Mouse (Mus musculus): ENCODE measurements at regions not wholly inside any gene's neighbourhood (a gene's known extent, or its start where the extent isn't known, plus 50 kb on each side); places are given as distances from the start of the nearest gene placed in this dataset.
"Not testable (repeated sequence)": the region's sequence is repeated elsewhere in the genome, so short reads cannot be mapped to it uniquely, and the experiment has no call there.

DNA sequence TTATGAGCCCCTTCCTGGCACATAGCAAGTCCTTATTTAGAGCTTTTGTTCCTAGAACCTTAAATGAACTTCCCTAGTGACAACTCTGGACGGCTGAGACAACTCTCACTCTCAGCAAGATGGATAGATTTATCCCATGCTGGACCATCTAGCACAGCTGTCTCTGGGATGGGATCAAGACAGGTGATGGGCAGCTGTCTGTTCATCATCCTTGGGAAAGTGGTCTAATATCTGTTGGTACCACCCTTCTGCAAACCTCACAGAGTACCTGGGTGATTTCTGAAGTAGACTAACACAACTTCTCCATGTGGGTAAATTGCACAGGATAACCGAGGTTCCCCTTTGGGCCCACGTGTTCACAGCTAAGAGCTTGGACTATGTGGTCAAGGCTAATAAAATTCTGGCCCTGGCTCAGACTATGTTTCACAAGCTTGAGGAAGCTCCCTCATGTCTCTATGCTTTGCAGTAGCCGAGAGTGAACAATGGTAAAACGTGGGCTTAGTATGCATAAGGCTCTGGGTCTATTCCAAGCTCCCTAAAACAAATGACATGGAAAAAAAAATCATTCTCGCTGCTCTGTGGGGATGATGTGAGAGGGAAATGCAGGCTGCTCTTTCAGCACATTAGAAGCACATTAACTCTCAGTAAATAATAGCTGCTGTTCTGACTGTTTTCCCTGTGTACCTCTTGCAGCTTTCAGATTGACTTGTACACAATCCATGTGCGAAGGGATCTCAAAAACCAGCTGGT is 135.1 kb upstream of the 1700056E22Rik start:
- H3K4me3 ChIP-seq (ENCODE audit: insufficient read depth, low read length), result no peak overlapping the region
- peaks cover 6% of the 10 kb centered on the region; the same call in 1 of the 2 replicates for H3K4me1 ChIP-seq (ENCODE audit: control insufficient read depth, insufficient read depth, low read length)
- no peak overlapping the region for H3K27ac ChIP-seq (ENCODE audit: insufficient read depth, low read length)
- TF ChIP-seq POLR2A (IDR thresholded peaks at IDR 0.05; ENCODE audit: low read depth, low read length) (no peak), CTCF (IDR thresholded peaks at IDR 0.05; ENCODE audit: borderline replicate concordance, insufficient read depth, low read length) (no peak)

DNA sequence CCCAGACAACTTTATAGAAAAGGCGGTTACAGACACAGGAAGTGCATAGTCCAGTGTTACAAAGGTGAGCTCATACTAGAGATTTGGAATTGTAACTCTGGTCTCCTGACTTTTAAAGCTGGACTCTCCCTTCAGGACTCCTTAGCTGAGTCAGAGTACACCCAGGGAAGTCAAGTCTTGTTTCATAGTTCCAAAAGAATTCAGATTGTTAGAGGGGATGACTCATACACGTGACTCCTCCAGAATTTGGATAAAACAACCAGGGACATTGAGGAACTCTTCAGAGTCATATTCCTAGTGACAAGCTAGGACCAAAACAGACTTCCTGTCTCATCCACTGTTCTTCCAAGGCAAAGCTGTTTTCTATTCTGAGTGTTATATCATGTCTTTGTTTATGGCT is 132.8 kb upstream of the 1700056E22Rik start:
- peak overlapping the region; percentile 45; the same call in 1 of the 2 replicates for H3K27ac ChIP-seq (ENCODE audit: insufficient read depth, low read length)
- peaks cover 6% of the 10 kb centered on the region; the same call in 1 of the 2 replicates for H3K4me1 ChIP-seq (ENCODE audit: control insufficient read depth, insufficient read depth, low read length)
- no peak overlapping the region for H3K4me3 ChIP-seq (ENCODE audit: insufficient read depth, low read length)
- TF ChIP-seq CTCF (IDR thresholded peaks at IDR 0.05; ENCODE audit: borderline replicate concordance, insufficient read depth, low read length) (no peak), POLR2A (IDR thresholded peaks at IDR 0.05; ENCODE audit: low read depth, low read length) (no peak)

DNA sequence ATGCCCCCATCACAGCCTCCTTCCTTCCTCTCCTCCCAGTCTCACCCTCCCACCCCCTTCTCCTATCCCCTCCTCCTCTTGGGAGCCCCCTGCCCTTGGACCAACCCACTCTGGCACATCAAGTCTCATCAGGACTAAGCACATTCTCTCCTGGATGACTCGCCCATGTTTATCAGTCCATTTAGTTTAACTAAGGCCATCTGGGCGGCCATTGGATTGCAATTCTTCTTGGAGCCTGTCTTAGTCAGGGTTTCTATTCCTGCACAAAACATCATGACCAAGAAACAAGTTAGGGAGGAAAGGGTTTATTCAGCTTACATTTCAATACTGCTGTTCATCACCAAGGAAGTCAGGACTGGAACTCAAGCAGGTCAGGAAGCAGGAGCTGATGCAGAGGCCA is 128.4 kb upstream of the 1700056E22Rik start:
- H3K4me1 ChIP-seq (ENCODE audit: control insufficient read depth, insufficient read depth, low read length); H3K27ac ChIP-seq (ENCODE audit: insufficient read depth, low read length); H3K4me3 ChIP-seq (ENCODE audit: insufficient read depth, low read length): not testable (repeated sequence)

DNA sequence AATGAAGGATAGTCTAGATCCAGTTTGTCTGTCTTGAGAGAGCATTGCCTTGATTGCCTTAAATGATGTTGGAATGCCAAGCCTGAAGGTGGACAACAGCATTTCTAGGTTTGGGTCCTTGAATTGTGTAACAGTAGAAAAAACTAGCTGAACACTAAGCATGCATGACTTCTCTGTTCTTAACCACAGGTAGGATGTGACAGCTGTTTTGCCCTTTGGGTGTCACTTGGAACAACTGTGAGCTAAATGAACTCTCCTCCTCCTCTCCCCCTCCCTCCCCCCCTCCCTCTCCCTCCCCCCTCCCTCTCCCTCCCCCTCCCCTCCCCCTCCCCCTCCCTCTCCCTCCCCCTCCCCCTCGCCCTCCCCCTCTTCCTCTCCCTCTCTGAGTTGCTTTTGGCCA is 113.6 kb upstream of the 1700056E22Rik start:
- Histone ChIP-seq H3K4me1 (ENCODE audit: control insufficient read depth, insufficient read depth, low read length) (no peaks in the 10 kb centered on the region), H3K4me3 (ENCODE audit: insufficient read depth, low read length) (no peak overlapping the region), H3K27ac (ENCODE audit: insufficient read depth, low read length) (no peak overlapping the region)
- TF ChIP-seq POLR2A (IDR thresholded peaks at IDR 0.05; ENCODE audit: low read depth, low read length) (no peak), CTCF (IDR thresholded peaks at IDR 0.05; ENCODE audit: borderline replicate concordance, insufficient read depth, low read length) (no peak)

DNA sequence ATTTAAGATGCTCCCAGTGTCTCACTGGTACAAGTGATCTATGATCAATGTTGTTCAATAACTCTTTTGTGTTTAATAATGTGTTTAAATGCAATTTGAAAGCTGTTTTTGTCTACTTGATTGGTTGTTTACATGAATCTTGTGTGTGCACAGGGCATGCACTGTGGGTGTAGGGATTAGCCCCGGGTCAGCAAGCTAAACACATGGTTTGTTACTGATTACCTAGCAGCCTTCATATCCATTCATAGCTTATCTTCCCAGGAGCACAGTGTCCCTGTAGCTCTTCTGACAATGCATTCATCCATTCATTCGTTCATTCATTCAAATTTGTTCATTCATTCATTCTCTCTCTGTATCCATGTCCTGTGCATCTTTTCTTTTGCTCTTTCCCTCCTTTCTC is 108.9 kb upstream of the 1700056E22Rik start:
- no peak overlapping the region for H3K4me3 ChIP-seq (ENCODE audit: insufficient read depth, low read length)
- TF ChIP-seq POLR2A (IDR thresholded peaks at IDR 0.05; ENCODE audit: low read depth, low read length), result no peak
- TF ChIP-seq CTCF (IDR thresholded peaks at IDR 0.05; ENCODE audit: borderline replicate concordance, insufficient read depth, low read length), result no peak
- H3K4me1 ChIP-seq (ENCODE audit: control insufficient read depth, insufficient read depth, low read length), result peaks cover 5% of the 10 kb centered on the region; the same call in 1 of the 2 replicates
- H3K27ac ChIP-seq (ENCODE audit: insufficient read depth, low read length), result no peak overlapping the region

DNA sequence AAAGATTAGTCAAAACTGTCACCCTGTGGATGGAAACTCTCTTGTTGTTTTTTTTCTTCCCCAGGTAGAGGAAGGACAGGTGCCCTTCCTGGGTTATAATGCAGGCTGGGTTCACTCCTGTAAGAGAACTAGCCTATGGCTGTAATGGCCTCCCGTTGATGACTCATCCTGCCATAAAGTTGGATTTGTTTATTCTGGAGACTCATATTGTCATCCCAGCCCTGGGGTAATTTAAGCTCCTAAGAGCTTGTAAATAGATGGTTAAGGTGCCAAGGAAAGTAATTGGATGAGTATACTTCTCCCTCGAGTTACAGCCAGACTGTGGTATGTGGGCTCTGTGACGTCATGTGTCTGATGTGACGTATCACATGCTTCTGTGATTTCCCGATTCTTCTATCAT is 106.4 kb upstream of the 1700056E22Rik start:
- Histone ChIP-seq H3K4me1 (ENCODE audit: control insufficient read depth, insufficient read depth, low read length) (peaks cover 5% of the 10 kb centered on the region; the same call in 1 of the 2 replicates), H3K27ac (ENCODE audit: insufficient read depth, low read length) (peak overlapping the region; percentile 65; the same call in 1 of the 2 replicates), H3K4me3 (ENCODE audit: insufficient read depth, low read length) (no peak overlapping the region)
- TF ChIP-seq POLR2A (IDR thresholded peaks at IDR 0.05; ENCODE audit: low read depth, low read length) (no peak), CTCF (IDR thresholded peaks at IDR 0.05; ENCODE audit: borderline replicate concordance, insufficient read depth, low read length) (no peak)

DNA sequence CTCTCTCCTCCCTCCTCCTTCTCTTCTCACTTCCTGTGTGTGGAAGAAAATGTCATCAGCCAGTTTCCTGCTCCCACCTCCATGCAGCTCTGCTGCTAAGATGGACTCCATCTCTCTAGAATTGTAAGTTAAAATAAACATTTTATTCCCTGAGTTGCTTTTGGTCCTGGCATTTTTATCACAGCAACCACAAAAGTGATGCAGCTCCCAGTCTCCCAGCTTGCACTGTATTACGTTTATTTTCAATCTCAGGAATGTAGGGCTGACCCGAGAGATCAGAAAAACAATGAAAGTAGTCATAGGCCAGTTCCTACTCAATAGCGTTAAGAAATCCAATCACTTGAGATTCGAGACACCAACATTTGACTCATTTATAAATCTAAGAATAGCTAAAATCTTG is 106.0 kb upstream of the 1700056E22Rik start:
- Histone ChIP-seq H3K4me1 (ENCODE audit: control insufficient read depth, insufficient read depth, low read length) (peaks cover 5% of the 10 kb centered on the region; the same call in 1 of the 2 replicates), H3K4me3 (ENCODE audit: insufficient read depth, low read length) (no peak overlapping the region), H3K27ac (ENCODE audit: insufficient read depth, low read length) (peak overlapping the region; percentile 65)
- no peak for TF ChIP-seq POLR2A (IDR thresholded peaks at IDR 0.05; ENCODE audit: low read depth, low read length)
- no peak for TF ChIP-seq CTCF (IDR thresholded peaks at IDR 0.05; ENCODE audit: borderline replicate concordance, insufficient read depth, low read length)

DNA sequence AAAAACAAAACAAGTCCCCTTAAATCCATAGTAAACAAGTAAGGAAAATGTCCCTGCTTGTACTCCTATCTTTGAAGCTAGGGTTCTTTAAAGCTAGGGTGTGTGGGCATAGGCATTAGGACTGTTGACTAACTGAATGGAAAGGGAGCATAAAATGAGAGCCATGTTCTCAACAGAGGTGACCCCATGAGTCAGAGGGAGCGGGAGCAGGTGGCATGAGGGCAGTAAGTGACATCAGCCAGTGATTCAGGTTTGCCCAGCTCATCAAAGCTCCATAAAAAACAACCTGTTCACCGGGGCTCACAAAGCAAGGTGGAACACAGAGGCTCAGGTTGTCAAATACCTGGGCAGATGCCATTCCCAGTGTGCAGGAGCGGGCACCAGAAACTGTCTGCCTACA is 104.6 kb upstream of the 1700056E22Rik start:
- no peak overlapping the region for H3K27ac ChIP-seq (ENCODE audit: insufficient read depth, low read length)
- peaks cover 5% of the 10 kb centered on the region; the same call in 1 of the 2 replicates for H3K4me1 ChIP-seq (ENCODE audit: control insufficient read depth, insufficient read depth, low read length)
- H3K4me3 ChIP-seq (ENCODE audit: insufficient read depth, low read length), result no peak overlapping the region
- no peak for TF ChIP-seq CTCF (IDR thresholded peaks at IDR 0.05; ENCODE audit: borderline replicate concordance, insufficient read depth, low read length)
- TF ChIP-seq POLR2A (IDR thresholded peaks at IDR 0.05; ENCODE audit: low read depth, low read length), result no peak

DNA sequence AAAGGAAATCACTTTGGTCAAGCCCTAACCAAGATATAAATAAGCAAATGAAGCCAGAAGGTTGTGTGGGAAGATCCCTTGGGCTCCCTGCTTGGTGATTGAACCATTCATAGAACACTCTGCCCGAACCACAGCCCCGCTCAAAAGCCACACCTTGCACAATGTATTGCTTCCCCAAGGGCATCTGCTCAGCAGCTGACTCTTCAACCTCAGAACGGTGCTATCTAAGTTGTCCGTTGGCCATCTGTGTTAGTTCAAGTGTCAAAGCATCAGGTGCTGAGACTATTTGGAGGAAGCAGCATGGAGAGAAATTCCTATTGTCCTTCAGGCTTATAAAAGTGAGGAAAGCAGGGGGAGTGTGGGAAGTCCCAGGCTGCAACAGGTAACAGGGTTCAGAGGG is 96.8 kb upstream of the 1700056E22Rik start:
- Histone ChIP-seq H3K4me1 (ENCODE audit: control insufficient read depth, insufficient read depth, low read length) (no peaks in the 10 kb centered on the region), H3K4me3 (ENCODE audit: insufficient read depth, low read length) (no peak overlapping the region), H3K27ac (ENCODE audit: insufficient read depth, low read length) (no peak overlapping the region)
- TF ChIP-seq CTCF (IDR thresholded peaks at IDR 0.05; ENCODE audit: borderline replicate concordance, insufficient read depth, low read length) (no peak), POLR2A (IDR thresholded peaks at IDR 0.05; ENCODE audit: low read depth, low read length) (no peak)

DNA sequence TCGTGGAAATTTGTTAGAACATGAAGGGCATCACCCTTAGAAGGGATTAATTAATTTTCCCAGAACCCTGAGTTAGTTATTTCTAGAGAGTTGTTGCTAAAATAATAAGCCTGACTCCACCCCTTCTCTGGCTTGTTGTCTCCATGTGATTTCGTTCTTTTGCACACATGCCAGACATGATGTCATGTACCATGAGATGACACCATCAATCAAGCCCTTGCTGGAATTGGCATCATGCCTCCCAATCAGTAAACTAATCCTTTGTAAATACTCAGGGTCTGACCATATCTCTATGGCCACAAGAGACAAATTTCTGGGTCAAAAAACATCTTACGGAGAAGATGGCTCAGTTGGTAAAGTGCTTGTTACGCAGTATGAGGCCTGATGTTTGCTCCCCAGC is 93.2 kb upstream of the 1700056E22Rik start:
- Histone ChIP-seq H3K4me3 (ENCODE audit: insufficient read depth, low read length) (no peak overlapping the region), H3K4me1 (ENCODE audit: control insufficient read depth, insufficient read depth, low read length) (no peaks in the 10 kb centered on the region), H3K27ac (ENCODE audit: insufficient read depth, low read length) (no peak overlapping the region)
- TF ChIP-seq CTCF (IDR thresholded peaks at IDR 0.05; ENCODE audit: borderline replicate concordance, insufficient read depth, low read length), result no peak
- no peak for TF ChIP-seq POLR2A (IDR thresholded peaks at IDR 0.05; ENCODE audit: low read depth, low read length)
